Mouse (Mus musculus): Measurements from ENCODE around the gene Marveld2. TPM values are rescaled to one million over a fixed set of nuclear protein-coding genes. Genes with fewer than 3 reads are reported as not detected.

The Marveld2 gene
- polyA plus RNA-seq, 2 experiments: 4.0 to 5.9 TPM

DNA sequence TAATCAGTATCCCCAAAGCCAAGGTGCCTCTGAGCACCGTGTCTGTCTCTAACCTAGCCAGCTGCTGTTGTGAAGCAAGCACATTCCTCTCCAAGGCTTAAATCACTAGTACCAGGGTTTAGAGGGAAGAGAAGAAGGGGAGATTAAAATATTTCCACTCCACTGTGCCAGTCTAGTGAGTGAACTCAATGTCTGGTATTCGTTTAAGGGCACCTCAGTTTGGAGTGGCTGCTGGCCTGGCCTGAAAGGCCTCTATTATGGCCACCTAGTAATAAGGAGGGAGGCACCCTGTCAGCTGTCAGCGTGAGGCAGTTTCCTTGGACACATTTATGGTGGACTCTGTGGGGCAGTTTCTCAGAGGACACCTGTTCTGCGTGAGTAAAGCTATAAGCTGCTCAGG is 59.8 kb downstream of the Marveld2 start:
- Histone ChIP-seq H3K9me3 (ENCODE audit: control insufficient read depth, low read length) (no peaks in the 10 kb centered on the region), H3K27me3 (ENCODE audit: control insufficient read depth, insufficient read depth, low read length) (peaks cover 20% of the 10 kb centered on the region), H3K4me1 (replicated peaks; ENCODE audit: control insufficient read depth in 2 of 2, insufficient read depth in 2 of 2, low read length in 1 of 2) (no peaks in the 10 kb centered on the region), H3K9ac (replicated peaks) (no peak overlapping the region), H3K4me2 (ENCODE audit: low read depth) (no peak overlapping the region), H3K4me3 (ENCODE audit: insufficient read depth in 1 of 2, low read depth in 2 of 2, low read length in 2 of 2) (no peak overlapping the region), H3K36me3 (replicated peaks; ENCODE audit: control insufficient read depth, insufficient read depth, low read depth) (no peaks in the 10 kb centered on the region), H3K27ac (no peak overlapping the region)
- ATAC-seq (ENCODE audit: insufficient read depth) (no peak), DNase-seq (ENCODE audit: low read depth in 3 of 3, low spot score in 3 of 3) (no peak)
- 61% methylated on average over 4 of the region's 4 CpGs for WGBS (ENCODE audit: insufficient replicate concordance)
- TF ChIP-seq CTCF (IDR thresholded peaks at IDR 0.05; ENCODE audit: low read depth) (no peak), EP300 (IDR thresholded peaks at IDR 0.05; ENCODE audit: low read depth) (no peak)

DNA sequence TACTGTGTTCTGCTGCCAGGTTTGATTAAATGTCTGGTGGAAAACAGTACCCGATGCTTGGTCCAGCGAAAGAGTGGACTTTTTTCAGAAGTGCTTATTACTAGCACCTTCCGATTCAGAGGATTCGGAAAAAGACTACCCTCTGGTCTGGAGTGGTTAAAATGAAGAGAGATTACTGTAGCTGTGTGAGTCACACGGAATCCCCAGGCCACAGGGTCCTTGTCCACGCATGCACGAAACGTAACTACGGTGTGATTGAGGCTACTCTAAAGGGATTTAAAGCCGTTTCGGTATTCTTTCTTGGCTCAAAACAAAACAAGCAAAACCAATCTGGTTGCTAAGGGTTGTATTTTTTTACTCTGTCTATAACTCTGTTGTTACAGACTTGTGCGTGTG is 63.7 kb downstream of the Marveld2 start:
- H3K4me3 ChIP-seq (ENCODE audit: insufficient read depth in 1 of 2, low read depth in 2 of 2, low read length in 2 of 2): peak overlapping the region; percentile 51 to 52
- no peak for ATAC-seq (ENCODE audit: insufficient read depth)
- WGBS (ENCODE audit: insufficient replicate concordance): 7% methylated on average over 12 of the region's 12 CpGs
- DNase-seq (ENCODE audit: low read depth in 3 of 3, low spot score in 3 of 3): no peak
- H3K27ac ChIP-seq: no peak overlapping the region
- H3K4me1 ChIP-seq (replicated peaks; ENCODE audit: control insufficient read depth in 2 of 2, insufficient read depth in 2 of 2, low read length in 1 of 2): no peaks in the 10 kb centered on the region
- H3K9ac ChIP-seq (replicated peaks): no peak overlapping the region
- H3K4me2 ChIP-seq (ENCODE audit: low read depth): peak overlapping the region; percentile 57
- peaks cover 42% of the 10 kb centered on the region for H3K27me3 ChIP-seq (ENCODE audit: control insufficient read depth, insufficient read depth, low read length)
- no peaks in the 10 kb centered on the region for H3K9me3 ChIP-seq (ENCODE audit: control insufficient read depth, low read length)
- H3K36me3 ChIP-seq (replicated peaks; ENCODE audit: control insufficient read depth, insufficient read depth, low read depth): no peaks in the 10 kb centered on the region
- no peak for TF ChIP-seq CTCF (IDR thresholded peaks at IDR 0.05; ENCODE audit: low read depth)
- TF ChIP-seq EP300 (IDR thresholded peaks at IDR 0.05; ENCODE audit: low read depth): no peak

DNA sequence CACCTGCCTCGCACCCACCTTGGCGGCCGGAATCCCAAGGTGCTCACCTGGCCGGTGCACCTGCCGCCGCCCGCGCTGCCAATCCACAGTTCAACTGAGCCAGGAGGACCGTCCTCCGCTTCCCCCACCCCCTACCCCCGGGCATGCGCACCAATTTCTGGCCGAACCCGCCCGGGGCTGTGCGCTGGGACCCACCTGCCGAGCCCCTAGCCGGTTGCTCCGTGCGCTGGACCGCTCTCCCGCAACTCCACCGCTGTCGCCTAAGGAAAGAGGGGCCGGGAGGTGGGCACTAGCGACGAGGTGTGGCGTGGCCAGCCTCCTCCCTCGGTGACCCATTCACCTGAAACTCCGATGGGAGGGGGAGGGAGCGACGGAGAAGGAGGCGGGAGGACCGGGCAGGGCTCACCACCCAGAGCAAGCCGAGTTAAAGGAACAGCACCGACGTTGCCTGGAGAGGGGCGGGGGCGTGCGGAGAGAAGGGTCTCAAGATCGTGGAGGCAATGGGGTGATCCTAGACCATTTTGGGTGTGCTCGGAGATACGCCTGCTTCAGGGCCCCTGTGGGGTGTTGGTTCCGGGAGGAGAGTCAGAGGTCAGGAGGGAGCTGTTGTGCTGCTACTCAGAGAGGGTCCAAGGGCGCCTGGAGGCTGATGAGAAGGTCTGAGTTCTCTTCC is 64.3 kb downstream of the Marveld2 start, which contains the start of gene Ocln:
Ocln (minus strand) TSS at position 350 of the 673 bp plus-strand sequence.
- no peaks in the 10 kb centered on the region for H3K36me3 ChIP-seq (replicated peaks; ENCODE audit: control insufficient read depth, insufficient read depth, low read depth)
- DNase-seq (ENCODE audit: low read depth in 3 of 3, low spot score in 3 of 3): peak in 1 of 3 experiments; percentile 10
- H3K9ac ChIP-seq (replicated peaks): peak within 1 kb of the TSS; percentile 25
- no peaks in the 10 kb centered on the region for H3K9me3 ChIP-seq (ENCODE audit: control insufficient read depth, low read length)
- H3K4me3 ChIP-seq (ENCODE audit: insufficient read depth in 1 of 2, low read depth in 2 of 2, low read length in 2 of 2): peak within 1 kb of the TSS; percentile 51 to 52
- no peak for TF ChIP-seq EP300 (IDR thresholded peaks at IDR 0.05; ENCODE audit: low read depth)
- TF ChIP-seq CTCF (IDR thresholded peaks at IDR 0.05; ENCODE audit: low read depth): no peak
- H3K27ac ChIP-seq: no peak within 1 kb of the TSS
- peak within 1 kb of the TSS; percentile 57 for H3K4me2 ChIP-seq (ENCODE audit: low read depth)
- H3K4me1 ChIP-seq (replicated peaks; ENCODE audit: control insufficient read depth in 2 of 2, insufficient read depth in 2 of 2, low read length in 1 of 2): no peaks in the 10 kb centered on the region
- under 1% methylated on average over 45 of the region's 45 CpGs for WGBS (ENCODE audit: insufficient replicate concordance)
- H3K27me3 ChIP-seq (ENCODE audit: control insufficient read depth, insufficient read depth, low read length): peaks cover 42% of the 10 kb centered on the region
- ATAC-seq (ENCODE audit: insufficient read depth): peak; percentile 71

DNA sequence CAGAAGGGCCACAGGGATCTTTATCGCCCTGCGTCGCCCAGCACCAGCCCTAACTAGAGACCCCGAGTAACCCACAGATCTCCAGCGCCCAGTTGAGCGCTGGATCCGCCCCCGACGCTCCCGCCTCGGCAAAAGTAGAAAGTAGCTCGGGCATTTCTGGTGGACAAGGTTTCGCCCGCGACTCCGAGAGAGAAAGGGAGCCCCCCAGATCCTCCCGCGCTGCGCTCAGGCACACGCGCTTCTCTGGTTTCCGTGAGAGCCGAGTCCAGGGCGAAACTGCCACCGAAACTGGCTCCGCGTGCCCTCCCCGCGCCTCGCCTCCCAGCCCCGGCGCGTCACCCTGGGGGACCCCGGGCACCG is 64.8 kb downstream of the Marveld2 start:
- no peaks in the 10 kb centered on the region for H3K9me3 ChIP-seq (ENCODE audit: control insufficient read depth, low read length)
- under 1% methylated on average over 35 of the region's 35 CpGs for WGBS (ENCODE audit: insufficient replicate concordance)
- DNase-seq (ENCODE audit: low read depth in 3 of 3, low spot score in 3 of 3) (no peak), ATAC-seq (ENCODE audit: insufficient read depth) (peak; percentile 11; the same call in 1 of the 2 replicates)
- no peak for TF ChIP-seq CTCF (IDR thresholded peaks at IDR 0.05; ENCODE audit: low read depth)
- no peak for TF ChIP-seq EP300 (IDR thresholded peaks at IDR 0.05; ENCODE audit: low read depth)
- peak overlapping the region; percentile 57 for H3K4me2 ChIP-seq (ENCODE audit: low read depth)
- H3K4me3 ChIP-seq (ENCODE audit: insufficient read depth in 1 of 2, low read depth in 2 of 2, low read length in 2 of 2): peak overlapping the region; percentile 51 to 52
- H3K36me3 ChIP-seq (replicated peaks; ENCODE audit: control insufficient read depth, insufficient read depth, low read depth): no peaks in the 10 kb centered on the region
- H3K27me3 ChIP-seq (ENCODE audit: control insufficient read depth, insufficient read depth, low read length): peaks cover 42% of the 10 kb centered on the region
- H3K27ac ChIP-seq: no peak overlapping the region
- H3K4me1 ChIP-seq (replicated peaks; ENCODE audit: control insufficient read depth in 2 of 2, insufficient read depth in 2 of 2, low read length in 1 of 2): no peaks in the 10 kb centered on the region
- no peak overlapping the region; the same call in 1 of the 2 replicates for H3K9ac ChIP-seq (replicated peaks)

DNA sequence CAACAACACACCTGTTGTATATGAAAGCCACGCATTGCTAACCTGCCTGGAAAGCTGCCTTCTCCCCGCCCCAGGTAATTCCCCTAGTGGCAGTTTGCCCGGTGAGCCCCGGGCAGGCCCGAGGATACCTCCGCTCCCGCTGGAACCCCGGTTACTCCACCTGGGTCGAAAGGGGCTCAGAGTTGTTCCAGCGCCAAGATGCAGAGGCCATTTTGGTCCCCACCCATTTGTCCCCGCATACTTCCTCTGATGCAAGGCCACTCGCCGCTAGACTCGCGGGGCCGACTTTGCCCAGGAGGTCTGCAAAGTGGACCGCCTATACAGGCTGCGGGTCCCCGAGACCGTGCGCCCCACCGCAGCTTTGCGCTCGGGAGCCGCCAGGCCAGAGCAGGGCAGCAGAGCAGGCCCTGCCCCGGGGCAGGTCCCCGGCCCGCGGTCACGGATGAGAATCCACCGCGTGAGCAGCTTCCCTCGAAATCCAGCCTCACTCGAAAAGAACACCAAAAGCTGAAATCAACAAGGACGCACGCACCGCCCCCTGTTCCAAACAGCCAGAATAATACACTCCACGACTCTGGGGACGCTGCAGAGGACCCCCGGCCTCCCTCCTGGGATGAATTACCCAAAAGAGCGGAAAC is 65.3 kb downstream of the Marveld2 start:
- no peaks in the 10 kb centered on the region for H3K9me3 ChIP-seq (ENCODE audit: control insufficient read depth, low read length)
- H3K4me2 ChIP-seq (ENCODE audit: low read depth): peak overlapping the region; percentile 57
- no peak for ATAC-seq (ENCODE audit: insufficient read depth)
- no peaks in the 10 kb centered on the region for H3K36me3 ChIP-seq (replicated peaks; ENCODE audit: control insufficient read depth, insufficient read depth, low read depth)
- H3K27me3 ChIP-seq (ENCODE audit: control insufficient read depth, insufficient read depth, low read length): peaks cover 42% of the 10 kb centered on the region
- H3K27ac ChIP-seq: no peak overlapping the region
- WGBS (ENCODE audit: insufficient replicate concordance): 3% methylated on average over 41 of the region's 41 CpGs
- H3K4me3 ChIP-seq (ENCODE audit: insufficient read depth in 1 of 2, low read depth in 2 of 2, low read length in 2 of 2): peak overlapping the region; percentile 51 to 52
- TF ChIP-seq CTCF (IDR thresholded peaks at IDR 0.05; ENCODE audit: low read depth) (no peak), EP300 (IDR thresholded peaks at IDR 0.05; ENCODE audit: low read depth) (no peak)
- DNase-seq (ENCODE audit: low read depth in 3 of 3, low spot score in 3 of 3): no peak
- H3K4me1 ChIP-seq (replicated peaks; ENCODE audit: control insufficient read depth in 2 of 2, insufficient read depth in 2 of 2, low read length in 1 of 2): no peaks in the 10 kb centered on the region
- no peak overlapping the region; the same call in 1 of the 2 replicates for H3K9ac ChIP-seq (replicated peaks)
